Mouse (Mus musculus) lung, adult 2 months (tissue): Measurements from ENCODE around the gene Cryzl2. TPM values are rescaled to one million over a fixed set of nuclear protein-coding genes. Genes with fewer than 3 reads are reported as not detected.

Experiments used
- DNase-seq: peaks from one replicate; pipeline ENCODE4 v3.0.0; 2022
- H3K4me1 ChIP-seq: fragments of 200-500 bp; 2 replicates; pipeline ENCODE4 v1.6.1; 2011; ENCODE audit warnings: low read length; ENCODE audit not compliant: control insufficient read depth, insufficient read depth
- H3K4me3 ChIP-seq: fragments of 200-500 bp; replicated peaks from 2 replicates; pipeline ENCODE3; 2011; ENCODE audit warnings: low read depth, mild to moderate bottlenecking, control low read depth, low read length; ENCODE audit errors: extremely low read depth
- CTCF ChIP-seq: fragments of 200-500 bp; IDR thresholded peaks from 2 replicates; pipeline ENCODE4 v1.5.1; 2011; ENCODE audit warnings: mild to moderate bottlenecking, low read length, control low read depth; ENCODE audit not compliant: insufficient read depth
- POLR2A ChIP-seq: fragments of 200-500 bp; IDR thresholded peaks from 2 replicates; pipeline ENCODE4 v1.6.1; 2011; ENCODE audit warnings: low read depth, mild to moderate bottlenecking, control low read depth, low read length, borderline replicate concordance; ENCODE audit errors: extremely low read depth
- WGBS: fragments of 180-500 bp; shearing (Covaris S2); methylation state at CpG from one replicate; pipeline ENCODE4 v1.1.7; 2018; 5-methylcytosine and 5-hydroxymethylcytosine counted together
- polyA plus RNA-seq: library from polyadenylated mRNA; depleted of rRNA; stranded (reverse); fragments of >200 nt; gene quantifications from 2 replicates; pipeline ENCODE4 v1.2.3, GENCODE M21; 2012

Cryzl2 gene
- polyA plus RNA-seq, 1 experiment, result 15.0 TPM

GRCm38 (mm10) chr1:157443026-157443722 lies 15.2 kb upstream of the Cryzl2 start:
- TF ChIP-seq CTCF, result no peak
- peak; percentile 47; the same call in 1 of the 2 replicates for TF ChIP-seq POLR2A
- 26% methylated on average over 14 of the region's 14 CpGs for WGBS
- peaks cover 14% of the 10 kb centered on the region for H3K4me1 ChIP-seq
- DNase-seq, result no peak
- no peak overlapping the region for H3K4me3 ChIP-seq

- Histone ChIP-seq H3K4me1 (peaks cover 18% of the 10 kb centered on the region), H3K4me3 (no peak overlapping the region)
- 37% methylated on average over 19 of the region's 19 CpGs for WGBS
These were observed 14.4 kb upstream of the Cryzl2 start for GRCm38 (mm10) chr1:157443723-157444561.

GRCm38 (mm10) chr1:157444632-157445300 lies 13.6 kb upstream of the Cryzl2 start:
- no peak for DNase-seq
- Histone ChIP-seq H3K4me1 (peaks cover 21% of the 10 kb centered on the region), H3K4me3 (no peak overlapping the region)
- 58% methylated on average over 13 of the region's 13 CpGs for WGBS
- no peak for TF ChIP-seq POLR2A
- no peak for TF ChIP-seq CTCF

More at GRCm38 (mm10) chr1:157443723-157444561, 14.4 kb upstream of the Cryzl2 start:
- no peak for DNase-seq
- TF ChIP-seq CTCF (no peak), POLR2A (no peak)

GRCm38 (mm10) chr1:157445398-157445910 lies 12.9 kb upstream of the Cryzl2 start:
- no peak overlapping the region for H3K4me3 ChIP-seq
- H3K4me1 ChIP-seq, result peaks cover 25% of the 10 kb centered on the region
- no peak for TF ChIP-seq POLR2A
- TF ChIP-seq CTCF, result no peak
- WGBS, result 80% methylated on average over 6 of the region's 6 CpGs
- no peak for DNase-seq

GRCm38 (mm10) chr1:157446325-157446724 lies 12.1 kb upstream of the Cryzl2 start:
- peaks cover 25% of the 10 kb centered on the region for H3K4me1 ChIP-seq
- TF ChIP-seq POLR2A (no peak), CTCF (peak; percentile 77)
- peak; percentile 69 for DNase-seq
- WGBS, result 37% methylated on average over 7 of the region's 7 CpGs
- H3K4me3 ChIP-seq, result no peak overlapping the region

GRCm38 (mm10) chr1:157447142-157447541 lies 11.2 kb upstream of the Cryzl2 start:
- DNase-seq, result no peak
- TF ChIP-seq POLR2A, result no peak
- no peak for TF ChIP-seq CTCF
- Histone ChIP-seq H3K4me1 (peaks cover 25% of the 10 kb centered on the region), H3K4me3 (no peak overlapping the region)
- 54% methylated on average over 4 of the region's 4 CpGs for WGBS

- no peak overlapping the region for H3K4me3 ChIP-seq
- DNase-seq, result no peak
- TF ChIP-seq CTCF, result no peak
- TF ChIP-seq POLR2A, result 0 out of 2 replicates have a peak, but pooled peaks have one; percentile 11
- WGBS, result 26% methylated on average over 7 of the region's 7 CpGs
- H3K4me1 ChIP-seq, result peaks cover 25% of the 10 kb centered on the region
These were observed 10.1 kb upstream of the Cryzl2 start for GRCm38 (mm10) chr1:157448164-157448804.

GRCm38 (mm10) chr1:157448805-157449188 lies 9.6 kb upstream of the Cryzl2 start:
- TF ChIP-seq POLR2A (no peak), CTCF (no peak)
- 48% methylated on average over 5 of the region's 5 CpGs for WGBS
- Histone ChIP-seq H3K4me3 (no peak overlapping the region), H3K4me1 (peaks cover 24% of the 10 kb centered on the region)
- DNase-seq, result no peak

- peaks cover 19% of the 10 kb centered on the region; the same call in 1 of the 2 replicates for H3K4me1 ChIP-seq
- no peak for DNase-seq
- WGBS, result 16% methylated on average over 10 of the region's 10 CpGs
- no peak for TF ChIP-seq CTCF
- TF ChIP-seq POLR2A, result no peak
- peak overlapping the region; percentile 36 for H3K4me3 ChIP-seq
These were observed 8.8 kb upstream of the Cryzl2 start for GRCm38 (mm10) chr1:157449532-157449931.
